Mouse (Mus musculus): Measurements from ENCODE around the gene Bak1. TPM values are rescaled to one million over a fixed set of nuclear protein-coding genes. Genes with fewer than 3 reads are reported as not detected.

Bak1 gene
- polyA plus RNA-seq, 1 experiment from 2014 or later: 3.6 TPM

GRCm38 (mm10) chr17:27041046-27041786 is 12.4 kb upstream of the Bak1 start:
- H3K4me3 ChIP-seq (ENCODE audit: low read depth, low read length): no peak overlapping the region
- H3K36me3 ChIP-seq (ENCODE audit: control insufficient read depth, insufficient read depth, low read length): no peaks in the 10 kb centered on the region
- H3K27ac ChIP-seq (replicated peaks): 0 out of 2 replicates have a peak overlapping the region, but pooled peaks have one; percentile 59
- WGBS: 48% methylated on average over 8 of the region's 13 CpGs
- no peak overlapping the region for H3K4me2 ChIP-seq (replicated peaks; ENCODE audit: low read depth)
- DNase-seq (ENCODE audit: low spot score) (no peak), ATAC-seq (ENCODE audit: low FRiP score, low TSS enrichment) (0 out of 2 replicates have a peak, but pooled peaks have one; percentile 18)
- no peak overlapping the region for H3K9ac ChIP-seq (ENCODE audit: low read length)
- no peaks in the 10 kb centered on the region for H3K9me3 ChIP-seq (ENCODE audit: control insufficient read depth, low read length)
- no peaks in the 10 kb centered on the region for H3K27me3 ChIP-seq (ENCODE audit: control insufficient read depth, insufficient read depth, low read length)
- peaks cover 12% of the 10 kb centered on the region for H3K4me1 ChIP-seq (replicated peaks; ENCODE audit: control insufficient read depth, insufficient read depth)
- TF ChIP-seq EP300 (optimal IDR thresholded peaks at IDR 0.05) (no peak), CTCF (IDR thresholded peaks at IDR 0.05; ENCODE audit: low read depth) (no peak)

- 33% methylated on average over 20 of the region's 20 CpGs for whole genome bisulfite sequencing
- DNase-seq (ENCODE audit: low spot score): no peak
Observed at GRCm38 (mm10) chr17:27040304-27041045, 11.7 kb upstream of the Bak1 start.

GRCm38 (mm10) chr17:27039432-27040102 is 10.8 kb upstream of the Bak1 start:
- Histone ChIP-seq H3K27ac (replicated peaks) (peak overlapping the region; percentile 59), H3K9me3 (ENCODE audit: control insufficient read depth, low read length) (no peaks in the 10 kb centered on the region), H3K36me3 (ENCODE audit: control insufficient read depth, insufficient read depth, low read length) (no peaks in the 10 kb centered on the region), H3K4me3 (ENCODE audit: low read depth, low read length) (no peak overlapping the region), H3K4me2 (replicated peaks; ENCODE audit: low read depth) (no peak overlapping the region), H3K9ac (ENCODE audit: low read length) (no peak overlapping the region), H3K27me3 (ENCODE audit: control insufficient read depth, insufficient read depth, low read length) (no peaks in the 10 kb centered on the region), H3K4me1 (replicated peaks; ENCODE audit: control insufficient read depth, insufficient read depth) (peaks cover 12% of the 10 kb centered on the region)
- 68% methylated on average over 10 of the region's 10 CpGs for WGBS
- TF ChIP-seq CTCF (IDR thresholded peaks at IDR 0.05; ENCODE audit: low read depth) (no peak), EP300 (optimal IDR thresholded peaks at IDR 0.05) (no peak)
- no peak for ATAC-seq (ENCODE audit: low FRiP score, low TSS enrichment)
- no peak for DNase-seq (ENCODE audit: low spot score)

More at GRCm38 (mm10) chr17:27040304-27041045, 11.7 kb upstream of the Bak1 start:
- no peaks in the 10 kb centered on the region for H3K36me3 ChIP-seq (ENCODE audit: control insufficient read depth, insufficient read depth, low read length)
- no peaks in the 10 kb centered on the region for H3K27me3 ChIP-seq (ENCODE audit: control insufficient read depth, insufficient read depth, low read length)
- peaks cover 12% of the 10 kb centered on the region for H3K4me1 ChIP-seq (replicated peaks; ENCODE audit: control insufficient read depth, insufficient read depth)
- no peak overlapping the region for H3K9ac ChIP-seq (ENCODE audit: low read length)
- TF ChIP-seq CTCF (IDR thresholded peaks at IDR 0.05; ENCODE audit: low read depth) (no peak), EP300 (optimal IDR thresholded peaks at IDR 0.05) (no peak)
- 0 out of 2 replicates have a peak, but pooled peaks have one; percentile 8 for ATAC-seq (ENCODE audit: low FRiP score, low TSS enrichment)
- H3K27ac ChIP-seq (replicated peaks): peak overlapping the region; percentile 59
- H3K9me3 ChIP-seq (ENCODE audit: control insufficient read depth, low read length): no peaks in the 10 kb centered on the region
- H3K4me3 ChIP-seq (ENCODE audit: low read depth, low read length): no peak overlapping the region
- H3K4me2 ChIP-seq (replicated peaks; ENCODE audit: low read depth): 0 out of 2 replicates have a peak overlapping the region, but pooled peaks have one; percentile 3

- 24% methylated on average over 17 of the region's 18 CpGs for WGBS
- H3K4me3 ChIP-seq (ENCODE audit: low read depth, low read length): no peak overlapping the region
- peak overlapping the region; percentile 88 for H3K27ac ChIP-seq (replicated peaks)
- H3K9me3 ChIP-seq (ENCODE audit: control insufficient read depth, low read length): no peaks in the 10 kb centered on the region
- H3K9ac ChIP-seq (ENCODE audit: low read length): peak overlapping the region; percentile 27; the same call in 1 of the 2 replicates
- TF ChIP-seq CTCF (IDR thresholded peaks at IDR 0.05; ENCODE audit: low read depth): no peak
- TF ChIP-seq EP300 (optimal IDR thresholded peaks at IDR 0.05): no peak
- peak overlapping the region; percentile 27 for H3K4me2 ChIP-seq (replicated peaks; ENCODE audit: low read depth)
- H3K4me1 ChIP-seq (replicated peaks; ENCODE audit: control insufficient read depth, insufficient read depth): peaks cover 12% of the 10 kb centered on the region
- H3K36me3 ChIP-seq (ENCODE audit: control insufficient read depth, insufficient read depth, low read length): no peaks in the 10 kb centered on the region
- H3K27me3 ChIP-seq (ENCODE audit: control insufficient read depth, insufficient read depth, low read length): no peaks in the 10 kb centered on the region
- DNase-seq (ENCODE audit: low spot score) (peak; percentile 90), ATAC-seq (ENCODE audit: low FRiP score, low TSS enrichment) (peak; percentile 88)
Observed at GRCm38 (mm10) chr17:27038335-27039050, 9.7 kb upstream of the Bak1 start.

- Histone ChIP-seq H3K4me1 (replicated peaks; ENCODE audit: control insufficient read depth, insufficient read depth) (peaks cover 12% of the 10 kb centered on the region), H3K4me3 (ENCODE audit: low read depth, low read length) (no peak overlapping the region), H3K4me2 (replicated peaks; ENCODE audit: low read depth) (no peak overlapping the region), H3K9me3 (ENCODE audit: control insufficient read depth, low read length) (no peaks in the 10 kb centered on the region), H3K27ac (replicated peaks) (no peak overlapping the region), H3K9ac (ENCODE audit: low read length) (no peak overlapping the region), H3K36me3 (ENCODE audit: control insufficient read depth, insufficient read depth, low read length) (no peaks in the 10 kb centered on the region), H3K27me3 (ENCODE audit: control insufficient read depth, insufficient read depth, low read length) (no peaks in the 10 kb centered on the region)
- no peak for DNase-seq (ENCODE audit: low spot score)
- ATAC-seq (ENCODE audit: low FRiP score, low TSS enrichment): no peak
- TF ChIP-seq EP300 (optimal IDR thresholded peaks at IDR 0.05): no peak
- no peak for TF ChIP-seq CTCF (IDR thresholded peaks at IDR 0.05; ENCODE audit: low read depth)
- 76% methylated on average over 7 of the region's 7 CpGs for WGBS
Observed at GRCm38 (mm10) chr17:27036465-27036864, 7.7 kb upstream of the Bak1 start.
